Mouse (Mus musculus) stomach, embryonic 14.5 days (tissue): Measurements from ENCODE around the gene Spata13. TPM values are rescaled to one million over a fixed set of nuclear protein-coding genes. Genes with fewer than 3 reads are reported as not detected.

Experiments used
- ATAC-seq: fragments of 200-750 bp; cut with Nextera tagmentation; 2 replicates; pipeline ENCODE4 v1.8.0; 2017; ENCODE audit warnings: low read depth, moderate TSS enrichment; ENCODE audit not compliant: insufficient number of reproducible peaks, insufficient read depth, low FRiP score
- H3K27ac ChIP-seq: fragments of 300-500 bp; sonication (generic); 2 replicates; pipeline ENCODE4 v1.5.1; 2014; ENCODE audit warnings: mild to moderate bottlenecking, low read length, moderate library complexity, mixed read lengths
- H3K27me3 ChIP-seq: fragments of 300-500 bp; sonication (generic); 2 replicates; pipeline ENCODE4 v1.6.1; 2014; ENCODE audit warnings: low read length, control low read depth, mixed read lengths; ENCODE audit not compliant: control insufficient read depth, insufficient read depth
- H3K36me3 ChIP-seq: fragments of 300-500 bp; sonication (generic); 2 replicates; pipeline ENCODE4 v1.6.1; 2014; ENCODE audit warnings: mild to moderate bottlenecking, control low read depth, low read length, moderate library complexity, mixed read lengths; ENCODE audit not compliant: control insufficient read depth, insufficient read depth
- H3K4me1 ChIP-seq: fragments of 300-500 bp; sonication (generic); 2 replicates; pipeline ENCODE4 v1.6.1; 2014; ENCODE audit warnings: low read length, control low read depth, mixed read lengths; ENCODE audit not compliant: control insufficient read depth, insufficient read depth
- H3K4me2 ChIP-seq: fragments of 300-500 bp; sonication (generic); replicated peaks from 2 replicates; pipeline ENCODE4 v1.6.1; 2014; ENCODE audit warnings: low read depth, low read length, control low read depth
- H3K4me3 ChIP-seq: fragments of 300-500 bp; sonication (generic); 2 replicates; pipeline ENCODE4 v1.5.1; 2014; ENCODE audit warnings: low read depth, low read length, control low read depth
- H3K9ac ChIP-seq: fragments of 300-500 bp; sonication (generic); replicated peaks from 2 replicates; pipeline ENCODE4 v1.6.1; 2014; ENCODE audit warnings: low read depth, mild to moderate bottlenecking, control low read depth, low read length, moderate library complexity, mixed read lengths
- H3K9me3 ChIP-seq: fragments of 300-500 bp; sonication (generic); 2 replicates; pipeline ENCODE4 v1.6.1; 2016; ENCODE audit warnings: low read depth, low read length, control low read depth; ENCODE audit not compliant: control insufficient read depth
- WGBS: fragments of 180-500 bp; shearing (Covaris S2); extraction: QIAGEN DNeasy Blood & Tissue Kit; methylation state at CpG from one replicate; pipeline ENCODE4 v1.1.7; 2014; 5-methylcytosine and 5-hydroxymethylcytosine counted together
- polyA plus RNA-seq: library from polyadenylated mRNA; unstranded; fragments of >200 nt; fragmentation: Nextera tagmentation; extraction: Ambion mirVana; gene quantifications from 2 replicates; pipeline ENCODE4 v1.2.1, GENCODE M21; 2014

The Spata13 gene
- polyA plus RNA-seq, 1 experiment from 2014 or later = 17.9 TPM

DNA sequence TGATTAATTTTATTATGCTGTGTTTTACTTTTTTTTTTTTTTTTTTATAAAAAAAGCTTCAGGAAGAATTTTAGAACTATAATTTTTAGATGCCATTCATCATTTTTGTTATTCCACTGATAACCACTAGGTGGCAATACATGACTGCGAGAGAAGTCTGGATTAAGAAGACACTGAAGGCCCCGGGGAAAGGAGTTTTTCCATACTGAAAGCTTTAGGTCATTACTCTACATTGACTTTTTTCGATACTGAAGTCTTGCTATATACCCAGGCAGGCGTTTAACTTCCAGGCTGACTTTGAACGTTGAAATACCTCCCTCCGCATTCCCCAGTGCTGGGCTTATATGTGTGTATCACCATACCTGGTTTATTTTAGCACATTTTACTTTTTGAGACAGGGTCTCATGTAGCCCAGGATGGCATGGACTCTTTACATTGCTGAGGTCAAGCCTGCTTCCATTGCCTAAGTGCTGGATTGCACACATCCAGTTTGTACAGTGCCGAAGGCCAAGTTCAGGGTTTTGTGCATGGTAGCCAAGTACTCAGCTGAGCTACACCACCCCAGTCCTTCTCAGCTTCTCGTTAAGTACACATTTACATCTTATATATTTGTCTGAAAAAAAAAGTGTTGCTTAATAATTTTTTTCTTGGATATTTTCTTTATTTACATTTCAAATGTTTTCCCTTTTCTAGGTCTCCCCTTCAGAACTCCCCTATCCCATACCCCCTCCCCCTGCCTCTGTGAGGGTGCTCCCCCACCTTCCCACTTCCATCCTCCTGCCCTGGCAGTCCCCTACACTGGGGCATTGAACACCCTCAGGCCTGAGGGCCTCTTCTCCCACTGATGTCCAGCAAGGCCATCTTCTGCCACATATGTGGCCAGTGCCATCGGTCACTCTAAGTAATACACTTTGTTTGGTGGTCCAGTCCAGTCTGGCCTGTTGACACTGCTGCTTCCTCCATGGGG lies 166.2 kb downstream of the Spata13 start:
- Histone ChIP-seq H3K4me1 (no peaks in the 10 kb centered on the region), H3K36me3 (peaks cover 21% of the 10 kb centered on the region; the same call in 1 of the 2 replicates), H3K27me3 (no peaks in the 10 kb centered on the region)

DNA sequence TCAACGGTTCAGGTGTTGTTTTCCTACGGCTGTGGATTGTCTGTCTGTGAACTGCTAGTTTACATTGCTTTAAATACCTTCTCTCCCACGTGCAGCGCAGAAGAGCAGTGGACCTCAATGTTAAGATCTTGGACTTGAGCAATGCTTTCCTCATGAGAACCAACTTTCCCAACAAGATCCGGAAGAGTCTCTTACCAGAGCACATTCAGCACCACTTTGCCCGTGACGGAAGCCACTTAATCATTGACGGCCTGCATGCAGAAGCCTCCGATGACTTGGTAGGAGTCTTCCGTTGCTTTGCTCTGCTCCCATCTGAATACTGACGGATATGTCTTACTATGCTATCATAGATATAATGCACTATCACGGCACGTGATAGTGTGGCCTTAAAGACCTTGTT lies 168.2 kb downstream of the Spata13 start:
- Histone ChIP-seq H3K4me1 (no peaks in the 10 kb centered on the region), H3K4me3 (no peak overlapping the region), H3K9ac (no peak overlapping the region), H3K9me3 (no peaks in the 10 kb centered on the region), H3K4me2 (no peak overlapping the region), H3K27me3 (no peaks in the 10 kb centered on the region), H3K27ac (no peak overlapping the region), H3K36me3 (peaks cover 15% of the 10 kb centered on the region; the same call in 1 of the 2 replicates)
- WGBS = 85% methylated on average over 13 of the region's 13 CpGs
- ATAC-seq = no peak

More for the DNA sequence above, 166.2 kb downstream of the Spata13 start:
- no peak overlapping the region for H3K4me2 ChIP-seq
- H3K27ac ChIP-seq = no peak overlapping the region
- WGBS = 45% methylated on average over 9 of the region's 9 CpGs
- H3K9ac ChIP-seq = no peak overlapping the region
- no peaks in the 10 kb centered on the region for H3K9me3 ChIP-seq
- ATAC-seq = 0 out of 2 replicates have a peak, but pooled peaks have one; percentile 28
- H3K4me3 ChIP-seq = no peak overlapping the region

DNA sequence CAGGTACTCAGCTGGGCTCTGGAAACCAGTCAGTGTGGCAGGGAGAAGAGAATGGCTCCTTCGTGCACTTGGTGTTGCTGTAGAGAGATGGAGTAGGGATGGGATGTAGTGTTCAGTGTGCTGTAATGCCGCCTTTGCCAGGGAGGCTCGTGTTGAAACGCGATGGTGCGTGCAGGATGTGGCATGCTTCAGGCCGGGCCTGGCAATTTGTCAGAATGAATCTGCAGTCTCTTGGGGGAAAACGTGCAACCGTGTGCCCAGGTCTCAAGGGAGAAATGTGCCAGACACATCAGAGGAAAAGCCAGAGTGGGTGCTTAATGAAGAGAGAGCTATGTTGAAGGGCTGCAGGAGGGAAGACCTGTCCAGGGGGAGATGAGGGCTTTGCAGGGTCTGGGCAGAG lies 171.2 kb downstream of the Spata13 start:
- H3K4me3 ChIP-seq = no peak overlapping the region
- 89% methylated on average over 9 of the region's 9 CpGs for WGBS

DNA sequence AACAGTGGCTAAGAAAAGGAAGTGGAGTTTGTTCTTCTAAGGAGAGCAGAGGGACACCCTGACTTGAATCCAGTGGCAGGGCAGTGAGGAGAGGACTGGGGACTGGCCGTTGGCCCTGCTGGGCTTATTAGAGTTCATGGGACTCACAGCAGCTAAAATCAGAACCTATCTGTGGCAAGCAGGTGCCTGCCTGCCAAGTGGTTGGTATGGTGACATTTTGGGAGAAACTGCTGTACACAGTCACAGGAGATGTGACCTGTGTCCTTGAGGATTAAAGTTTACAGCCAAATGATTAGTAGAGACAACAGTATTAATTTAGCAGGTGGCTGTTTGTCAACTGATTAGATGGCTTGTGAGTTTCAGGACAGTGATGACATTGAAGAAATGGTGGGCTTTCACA lies 172.1 kb downstream of the Spata13 start:
- no peaks in the 10 kb centered on the region for H3K4me1 ChIP-seq
- peaks cover 10% of the 10 kb centered on the region; the same call in 1 of the 2 replicates for H3K36me3 ChIP-seq
- H3K27me3 ChIP-seq = no peaks in the 10 kb centered on the region
- no peak overlapping the region for H3K9ac ChIP-seq
- H3K27ac ChIP-seq = no peak overlapping the region
- WGBS = 65% methylated on average over 1 of the region's 1 CpGs
- no peak for ATAC-seq
- H3K4me2 ChIP-seq = no peak overlapping the region
- no peak overlapping the region for H3K4me3 ChIP-seq
- H3K9me3 ChIP-seq = no peaks in the 10 kb centered on the region

More for the DNA sequence above, 171.2 kb downstream of the Spata13 start:
- no peaks in the 10 kb centered on the region for H3K27me3 ChIP-seq
- H3K27ac ChIP-seq = no peak overlapping the region
- H3K9ac ChIP-seq = no peak overlapping the region
- H3K9me3 ChIP-seq = no peaks in the 10 kb centered on the region
- H3K36me3 ChIP-seq = peaks cover 10% of the 10 kb centered on the region; the same call in 1 of the 2 replicates
- H3K4me1 ChIP-seq = no peaks in the 10 kb centered on the region
- ATAC-seq = no peak
- no peak overlapping the region for H3K4me2 ChIP-seq

DNA sequence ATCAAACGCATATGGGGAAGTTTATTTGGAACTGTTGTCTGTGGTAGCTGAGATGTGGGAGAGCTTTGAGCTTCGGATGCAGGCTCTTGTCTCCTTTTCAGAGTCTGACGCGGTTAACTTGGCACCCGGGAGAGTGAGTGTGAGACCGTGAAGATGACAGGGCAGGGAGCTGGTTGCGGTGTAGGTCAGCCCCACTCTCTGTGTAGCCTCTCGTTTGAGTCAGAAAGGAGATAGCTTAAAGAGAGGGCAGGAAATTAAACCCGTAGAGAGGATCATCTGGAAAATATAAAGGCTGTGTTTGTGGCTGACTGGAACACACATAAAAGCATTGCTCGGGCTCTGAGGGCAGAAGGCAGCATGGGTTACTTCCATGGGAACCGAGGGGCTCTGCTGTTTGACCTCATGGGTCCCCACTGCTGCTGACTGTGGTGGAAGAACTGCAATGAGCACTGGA lies 173.1 kb downstream of the Spata13 start:
- Histone ChIP-seq H3K4me1 (no peaks in the 10 kb centered on the region), H3K4me2 (no peak overlapping the region), H3K9ac (no peak overlapping the region), H3K4me3 (no peak overlapping the region), H3K36me3 (peaks cover 10% of the 10 kb centered on the region; the same call in 1 of the 2 replicates), H3K27me3 (no peaks in the 10 kb centered on the region), H3K27ac (no peak overlapping the region), H3K9me3 (no peaks in the 10 kb centered on the region)
- WGBS = 51% methylated on average over 11 of the region's 11 CpGs
- ATAC-seq = no peak

DNA sequence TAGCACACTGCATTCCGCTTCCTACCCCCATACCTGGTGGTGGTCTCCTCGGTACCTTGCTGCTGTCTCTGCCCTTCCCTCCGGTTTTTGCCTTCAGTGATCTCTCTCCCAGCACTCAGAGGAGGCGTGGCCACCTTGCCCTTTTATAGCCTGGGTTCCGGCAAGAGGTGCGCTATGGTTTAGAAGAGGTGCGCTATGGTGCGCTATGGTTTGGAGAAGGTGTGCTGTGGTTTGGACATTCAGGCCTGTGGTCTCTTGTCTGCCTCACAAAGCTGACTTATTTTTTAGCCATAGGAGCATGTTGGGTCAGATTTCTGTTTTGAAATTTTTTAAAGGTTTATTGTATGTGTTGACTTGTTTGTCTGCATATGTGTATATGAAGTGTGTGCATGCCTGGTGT lies 176.1 kb downstream of the Spata13 start:
- Histone ChIP-seq H3K4me1 (no peaks in the 10 kb centered on the region), H3K4me3 (no peak overlapping the region), H3K9me3 (no peaks in the 10 kb centered on the region), H3K27ac (no peak overlapping the region), H3K4me2 (no peak overlapping the region), H3K27me3 (no peaks in the 10 kb centered on the region), H3K36me3 (peaks cover under 1% of the 10 kb centered on the region; the same call in 1 of the 2 replicates), H3K9ac (no peak overlapping the region)
- WGBS = 89% methylated on average over 8 of the region's 8 CpGs
- no peak for ATAC-seq

DNA sequence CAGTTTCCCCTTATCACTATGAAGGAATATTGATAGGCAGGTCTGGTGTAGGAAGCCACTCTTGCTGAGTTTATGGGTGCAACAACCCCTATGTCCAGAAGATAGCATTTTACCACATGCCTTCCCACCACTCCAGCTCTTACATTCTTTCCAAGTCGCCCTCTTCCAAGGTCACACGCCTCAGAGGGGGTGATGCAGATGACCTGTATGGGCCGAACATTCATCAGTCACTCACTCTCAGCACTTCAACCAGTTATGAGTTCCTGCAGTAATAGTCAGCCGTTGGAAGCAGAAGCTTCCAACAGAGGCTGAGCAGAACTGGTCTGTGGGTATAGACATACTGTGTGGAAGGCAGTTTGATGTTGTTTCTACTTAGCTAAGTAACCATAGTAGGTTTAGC lies 177.7 kb downstream of the Spata13 start:
- Histone ChIP-seq H3K9me3 (no peaks in the 10 kb centered on the region), H3K4me2 (no peak overlapping the region), H3K27me3 (no peaks in the 10 kb centered on the region), H3K36me3 (peaks cover 5% of the 10 kb centered on the region; the same call in 1 of the 2 replicates), H3K4me3 (no peak overlapping the region), H3K27ac (no peak overlapping the region), H3K9ac (no peak overlapping the region), H3K4me1 (no peaks in the 10 kb centered on the region)
- 94% methylated on average over 4 of the region's 4 CpGs for whole genome bisulfite sequencing
- no peak for ATAC-seq
